Mouse (Mus musculus): Measurements from ENCODE around the gene Pdcd4.

Gene Pdcd4

GRCm38 (mm10) chr19:53871502-53871901 is 20.5 kb upstream of the Pdcd4 start:
- no peak for DNase-seq (ENCODE audit: low spot score)

GRCm38 (mm10) chr19:53872994-53873713 is 18.9 kb upstream of the Pdcd4 start:
- no peak for DNase-seq (ENCODE audit: low spot score)

GRCm38 (mm10) chr19:53875246-53875645 is 16.8 kb upstream of the Pdcd4 start:
- DNase-seq (ENCODE audit: low spot score), result no peak

GRCm38 (mm10) chr19:53877779-53878178 is 14.3 kb upstream of the Pdcd4 start:
- DNase-seq (ENCODE audit: low spot score), result no peak

GRCm38 (mm10) chr19:53880460-53880859 is 11.6 kb upstream of the Pdcd4 start:
- no peak for DNase-seq (ENCODE audit: low spot score)

- no peak for DNase-seq (ENCODE audit: low spot score)
Observed at GRCm38 (mm10) chr19:53881786-53882185, 10.2 kb upstream of the Pdcd4 start.

GRCm38 (mm10) chr19:53885450-53885849 is 6.6 kb upstream of the Pdcd4 start:
- DNase-seq (ENCODE audit: low spot score), result no peak

GRCm38 (mm10) chr19:53886576-53887370 is 5.3 kb upstream of the Pdcd4 start:
- DNase-seq (ENCODE audit: low spot score), result peak; percentile 47

GRCm38 (mm10) chr19:53887822-53888221 is 4.2 kb upstream of the Pdcd4 start:
- DNase-seq (ENCODE audit: low spot score), result peak; percentile 43

- peak; percentile 22 for DNase-seq (ENCODE audit: low spot score)
Observed at GRCm38 (mm10) chr19:53888331-53888730, 3.7 kb upstream of the Pdcd4 start.

GRCm38 (mm10) chr19:53889555-53889954 is 2.5 kb upstream of the Pdcd4 start:
- no peak for DNase-seq (ENCODE audit: low spot score)

GRCm38 (mm10) chr19:53890274-53890673 is 1.8 kb upstream of the Pdcd4 start:
- no peak for DNase-seq (ENCODE audit: low spot score)

GRCm38 (mm10) chr19:53890781-53891251 is 1.2 kb upstream of the Pdcd4 start:
- peak; percentile 72 for DNase-seq (ENCODE audit: low spot score)

- peak; percentile 40 for DNase-seq (ENCODE audit: low spot score)
Observed at GRCm38 (mm10) chr19:53891569-53891968, 462 bp upstream of the Pdcd4 start.

GRCm38 (mm10) chr19:53892838-53893359 is 868 bp downstream of the Pdcd4 start:
- DNase-seq (ENCODE audit: low spot score), result no peak

- DNase-seq (ENCODE audit: low spot score), result peak; percentile 35
Observed at GRCm38 (mm10) chr19:53893711-53894171, 1.7 kb downstream of the Pdcd4 start.

- peak; percentile 28 for DNase-seq (ENCODE audit: low spot score)
Observed at GRCm38 (mm10) chr19:53894538-53895121, 2.6 kb downstream of the Pdcd4 start.

- no peak for DNase-seq (ENCODE audit: low spot score)
Observed at GRCm38 (mm10) chr19:53898046-53898445, 6.0 kb downstream of the Pdcd4 start.

- no peak for DNase-seq (ENCODE audit: low spot score)
Observed at GRCm38 (mm10) chr19:53898498-53898897, 6.5 kb downstream of the Pdcd4 start.

GRCm38 (mm10) chr19:53898970-53899900 is 7.2 kb downstream of the Pdcd4 start:
- no peak for DNase-seq (ENCODE audit: low spot score)

- no peak for DNase-seq (ENCODE audit: low spot score)
Observed at GRCm38 (mm10) chr19:53899941-53900610, 8.0 kb downstream of the Pdcd4 start.

Measured in c-Kit-positive CD71-positive TER-119-positive erythroid progenitor cells, embryonic 14.5 days (primary cell).